Mouse (Mus musculus): Measurements from ENCODE around the gene Thsd7a. TPM values are rescaled to one million over a fixed set of nuclear protein-coding genes. Genes with fewer than 3 reads are reported as not detected.

Thsd7a gene
- polyA plus RNA-seq, 1 experiment, result 4.9 TPM

GRCm38 (mm10) chr6:12419070-12419469 lies 330.1 kb downstream of the Thsd7a start:
- Histone ChIP-seq H3K27ac (ENCODE audit: insufficient read depth, low read length) (no peak overlapping the region), H3K4me3 (ENCODE audit: insufficient read depth, low read length) (no peak overlapping the region), H3K4me1 (ENCODE audit: control insufficient read depth, insufficient read depth, low read length) (no peaks in the 10 kb centered on the region)
- TF ChIP-seq CTCF (IDR thresholded peaks at IDR 0.05; ENCODE audit: borderline replicate concordance, insufficient read depth, low read length), result no peak

- no peak overlapping the region for H3K4me3 ChIP-seq (ENCODE audit: insufficient read depth, low read length)
- no peak overlapping the region for H3K27ac ChIP-seq (ENCODE audit: insufficient read depth, low read length)
- H3K4me1 ChIP-seq (ENCODE audit: control insufficient read depth, insufficient read depth, low read length), result no peaks in the 10 kb centered on the region
- TF ChIP-seq POLR2A (IDR thresholded peaks at IDR 0.05; ENCODE audit: low read depth, low read length), result no peak
- TF ChIP-seq CTCF (IDR thresholded peaks at IDR 0.05; ENCODE audit: borderline replicate concordance, insufficient read depth, low read length), result no peak
Observed at GRCm38 (mm10) chr6:12416976-12417375, 332.2 kb downstream of the Thsd7a start.

GRCm38 (mm10) chr6:12404441-12404840 lies 344.8 kb downstream of the Thsd7a start:
- TF ChIP-seq POLR2A (IDR thresholded peaks at IDR 0.05; ENCODE audit: low read depth, low read length), result no peak
- no peak for TF ChIP-seq CTCF (IDR thresholded peaks at IDR 0.05; ENCODE audit: borderline replicate concordance, insufficient read depth, low read length)
- H3K4me3 ChIP-seq (ENCODE audit: insufficient read depth, low read length), result no peak overlapping the region
- no peak overlapping the region for H3K27ac ChIP-seq (ENCODE audit: insufficient read depth, low read length)
- H3K4me1 ChIP-seq (ENCODE audit: control insufficient read depth, insufficient read depth, low read length), result no peaks in the 10 kb centered on the region

- TF ChIP-seq POLR2A (IDR thresholded peaks at IDR 0.05; ENCODE audit: low read depth, low read length) (no peak), CTCF (IDR thresholded peaks at IDR 0.05; ENCODE audit: borderline replicate concordance, insufficient read depth, low read length) (no peak)
- Histone ChIP-seq H3K4me3 (ENCODE audit: insufficient read depth, low read length) (no peak overlapping the region), H3K27ac (ENCODE audit: insufficient read depth, low read length) (no peak overlapping the region), H3K4me1 (ENCODE audit: control insufficient read depth, insufficient read depth, low read length) (no peaks in the 10 kb centered on the region)
Observed at GRCm38 (mm10) chr6:12402996-12403395, 346.2 kb downstream of the Thsd7a start.

GRCm38 (mm10) chr6:12397776-12398522 lies 351.3 kb downstream of the Thsd7a start:
- no peak overlapping the region for H3K4me3 ChIP-seq (ENCODE audit: insufficient read depth, low read length)
- H3K4me1 ChIP-seq (ENCODE audit: control insufficient read depth, insufficient read depth, low read length), result no peaks in the 10 kb centered on the region
- no peak overlapping the region for H3K27ac ChIP-seq (ENCODE audit: insufficient read depth, low read length)
- TF ChIP-seq CTCF (IDR thresholded peaks at IDR 0.05; ENCODE audit: borderline replicate concordance, insufficient read depth, low read length), result no peak
- TF ChIP-seq POLR2A (IDR thresholded peaks at IDR 0.05; ENCODE audit: low read depth, low read length), result no peak

GRCm38 (mm10) chr6:12393574-12394380 lies 355.4 kb downstream of the Thsd7a start:
- Histone ChIP-seq H3K4me3 (ENCODE audit: insufficient read depth, low read length) (no peak overlapping the region), H3K4me1 (ENCODE audit: control insufficient read depth, insufficient read depth, low read length) (no peaks in the 10 kb centered on the region), H3K27ac (ENCODE audit: insufficient read depth, low read length) (no peak overlapping the region; the same call in 1 of the 2 replicates)
- no peak for TF ChIP-seq POLR2A (IDR thresholded peaks at IDR 0.05; ENCODE audit: low read depth, low read length)
- TF ChIP-seq CTCF (IDR thresholded peaks at IDR 0.05; ENCODE audit: borderline replicate concordance, insufficient read depth, low read length), result no peak

- TF ChIP-seq CTCF (IDR thresholded peaks at IDR 0.05; ENCODE audit: borderline replicate concordance, insufficient read depth, low read length) (no peak), POLR2A (IDR thresholded peaks at IDR 0.05; ENCODE audit: low read depth, low read length) (no peak)
- Histone ChIP-seq H3K4me1 (ENCODE audit: control insufficient read depth, insufficient read depth, low read length) (no peaks in the 10 kb centered on the region), H3K27ac (ENCODE audit: insufficient read depth, low read length) (no peak overlapping the region), H3K4me3 (ENCODE audit: insufficient read depth, low read length) (no peak overlapping the region)
Observed at GRCm38 (mm10) chr6:12386731-12387130, 362.5 kb downstream of the Thsd7a start.

- no peak overlapping the region for H3K4me3 ChIP-seq (ENCODE audit: insufficient read depth, low read length)
- no peak for TF ChIP-seq CTCF (IDR thresholded peaks at IDR 0.05; ENCODE audit: borderline replicate concordance, insufficient read depth, low read length)
- no peak for TF ChIP-seq POLR2A (IDR thresholded peaks at IDR 0.05; ENCODE audit: low read depth, low read length)
- no peak overlapping the region for H3K27ac ChIP-seq (ENCODE audit: insufficient read depth, low read length)
- H3K4me1 ChIP-seq (ENCODE audit: control insufficient read depth, insufficient read depth, low read length), result no peaks in the 10 kb centered on the region; the same call in 1 of the 2 replicates
Observed at GRCm38 (mm10) chr6:12385591-12385990, 363.6 kb downstream of the Thsd7a start.

- no peaks in the 10 kb centered on the region; the same call in 1 of the 2 replicates for H3K4me1 ChIP-seq (ENCODE audit: control insufficient read depth, insufficient read depth, low read length)
- H3K4me3 ChIP-seq (ENCODE audit: insufficient read depth, low read length), result no peak overlapping the region
- H3K27ac ChIP-seq (ENCODE audit: insufficient read depth, low read length), result no peak overlapping the region
- TF ChIP-seq CTCF (IDR thresholded peaks at IDR 0.05; ENCODE audit: borderline replicate concordance, insufficient read depth, low read length) (no peak), POLR2A (IDR thresholded peaks at IDR 0.05; ENCODE audit: low read depth, low read length) (no peak)
Observed at GRCm38 (mm10) chr6:12381136-12381778, 368.0 kb downstream of the Thsd7a start.
